Mouse (Mus musculus): ENCODE measurements around the gene Rpl41. TPM values are rescaled to one million over a fixed set of nuclear protein-coding genes. Genes with fewer than 3 reads are reported as not detected.

The Rpl41 gene
- total and polyA plus RNA-seq, 2 experiments from 2014 or later, result 877 to 2,439 TPM

- H3K4me1 ChIP-seq (ENCODE audit: insufficient read depth), result no peaks in the 10 kb centered on the region
- TF ChIP-seq CTCF (IDR thresholded peaks at IDR 0.05; ENCODE audit: low read depth), result no peak
- H3K27me3 ChIP-seq (ENCODE audit: insufficient read depth, low read length), result no peaks in the 10 kb centered on the region; the same call in 1 of the 2 replicates
- 82% methylated on average over 4 of the region's 4 CpGs for WGBS
- H3K9ac ChIP-seq, result no peak overlapping the region
- no peaks in the 10 kb centered on the region for H3K9me3 ChIP-seq (ENCODE audit: low read length)
- no peaks in the 10 kb centered on the region for H3K36me3 ChIP-seq (ENCODE audit: insufficient read depth)
- no peak for DNase-seq
- no peak overlapping the region for H3K27ac ChIP-seq (ENCODE audit: low read depth, low read length)
- ATAC-seq, result no peak
- H3K4me2 ChIP-seq (ENCODE audit: low read depth), result no peak overlapping the region
- no peak overlapping the region for H3K4me3 ChIP-seq (ENCODE audit: low read depth, low read length)
Measured at GRCm38 (mm10) chr10:128579731-128580130, 30.6 kb upstream of the Rpl41 start.

GRCm38 (mm10) chr10:128579298-128579697 lies 30.2 kb upstream of the Rpl41 start:
- no peak overlapping the region for H3K4me2 ChIP-seq (ENCODE audit: low read depth)
- no peak overlapping the region for H3K4me3 ChIP-seq (ENCODE audit: low read depth, low read length)
- no peaks in the 10 kb centered on the region for H3K4me1 ChIP-seq (ENCODE audit: insufficient read depth)
- no peak overlapping the region for H3K9ac ChIP-seq
- no peak overlapping the region for H3K27ac ChIP-seq (ENCODE audit: low read depth, low read length)
- TF ChIP-seq CTCF (IDR thresholded peaks at IDR 0.05; ENCODE audit: low read depth), result no peak
- no peaks in the 10 kb centered on the region for H3K27me3 ChIP-seq (ENCODE audit: insufficient read depth, low read length)
- H3K36me3 ChIP-seq (ENCODE audit: insufficient read depth), result no peaks in the 10 kb centered on the region
- DNase-seq (no peak), ATAC-seq (no peak)
- no peaks in the 10 kb centered on the region for H3K9me3 ChIP-seq (ENCODE audit: low read length)
- 87% methylated on average over 3 of the region's 3 CpGs for WGBS

GRCm38 (mm10) chr10:128578330-128578729 lies 29.2 kb upstream of the Rpl41 start:
- Histone ChIP-seq H3K4me1 (ENCODE audit: insufficient read depth) (no peaks in the 10 kb centered on the region), H3K27ac (ENCODE audit: low read depth, low read length) (no peak overlapping the region), H3K36me3 (ENCODE audit: insufficient read depth) (no peaks in the 10 kb centered on the region), H3K4me2 (ENCODE audit: low read depth) (no peak overlapping the region), H3K4me3 (ENCODE audit: low read depth, low read length) (no peak overlapping the region), H3K9ac (no peak overlapping the region), H3K9me3 (ENCODE audit: low read length) (no peaks in the 10 kb centered on the region), H3K27me3 (ENCODE audit: insufficient read depth, low read length) (no peaks in the 10 kb centered on the region)
- 76% methylated on average over 11 of the region's 11 CpGs for whole genome bisulfite sequencing
- no peak for ATAC-seq
- TF ChIP-seq CTCF (IDR thresholded peaks at IDR 0.05; ENCODE audit: low read depth), result no peak
- DNase-seq, result no peak

GRCm38 (mm10) chr10:128575063-128575462 lies 26.0 kb upstream of the Rpl41 start:
- TF ChIP-seq CTCF (IDR thresholded peaks at IDR 0.05; ENCODE audit: low read depth), result peak; percentile 37
- WGBS, result 90% methylated on average over 2 of the region's 2 CpGs
- Histone ChIP-seq H3K9me3 (ENCODE audit: low read length) (no peaks in the 10 kb centered on the region), H3K4me1 (ENCODE audit: insufficient read depth) (no peaks in the 10 kb centered on the region), H3K4me2 (ENCODE audit: low read depth) (no peak overlapping the region), H3K27me3 (ENCODE audit: insufficient read depth, low read length) (no peaks in the 10 kb centered on the region), H3K36me3 (ENCODE audit: insufficient read depth) (no peaks in the 10 kb centered on the region), H3K4me3 (ENCODE audit: low read depth, low read length) (no peak overlapping the region), H3K9ac (no peak overlapping the region), H3K27ac (ENCODE audit: low read depth, low read length) (no peak overlapping the region)
- ATAC-seq (no peak), DNase-seq (no peak)

- Histone ChIP-seq H3K4me1 (ENCODE audit: insufficient read depth) (peaks cover 7% of the 10 kb centered on the region; the same call in 1 of the 2 replicates), H3K4me3 (ENCODE audit: low read depth, low read length) (peak within 1 kb of the TSS; percentile 84), H3K36me3 (ENCODE audit: insufficient read depth) (peaks cover 21% of the 10 kb centered on the region), H3K27me3 (ENCODE audit: insufficient read depth, low read length) (no peaks in the 10 kb centered on the region), H3K9me3 (ENCODE audit: low read length) (no peaks in the 10 kb centered on the region), H3K9ac (peak within 1 kb of the TSS; percentile 78), H3K4me2 (ENCODE audit: low read depth) (peak within 1 kb of the TSS; percentile 76), H3K27ac (ENCODE audit: low read depth, low read length) (peak within 1 kb of the TSS; percentile 83)
- 2% methylated on average over 58 of the region's 58 CpGs for WGBS
- TF ChIP-seq CTCF (IDR thresholded peaks at IDR 0.05; ENCODE audit: low read depth), result no peak; the same call in 1 of the 2 replicates
- DNase-seq (peak; percentile 99), ATAC-seq (peak; percentile 99)
Measured at GRCm38 (mm10) chr10:128565788-128566531, 16.9 kb upstream of the Rpl41 start, which contains the start of gene Pa2g4. TSS of gene Pa2g4 (minus strand) at chr10:128565987.

GRCm38 (mm10) chr10:128565206-128565787 lies 16.2 kb upstream of the Rpl41 start:
- DNase-seq (no peak), ATAC-seq (peak; percentile 37)
- Histone ChIP-seq H3K36me3 (ENCODE audit: insufficient read depth) (peaks cover 28% of the 10 kb centered on the region), H3K27ac (ENCODE audit: low read depth, low read length) (peak overlapping the region; percentile 83), H3K9ac (peak overlapping the region; percentile 78), H3K4me1 (ENCODE audit: insufficient read depth) (peaks cover 7% of the 10 kb centered on the region; the same call in 1 of the 2 replicates), H3K27me3 (ENCODE audit: insufficient read depth, low read length) (no peaks in the 10 kb centered on the region), H3K4me3 (ENCODE audit: low read depth, low read length) (peak overlapping the region; percentile 84), H3K4me2 (ENCODE audit: low read depth) (peak overlapping the region; percentile 76), H3K9me3 (ENCODE audit: low read length) (no peaks in the 10 kb centered on the region)
- WGBS, result under 1% methylated on average over 38 of the region's 46 CpGs
- 0 out of 2 replicates have a peak, but pooled peaks have one; percentile 2 for TF ChIP-seq CTCF (IDR thresholded peaks at IDR 0.05; ENCODE audit: low read depth)

GRCm38 (mm10) chr10:128563544-128563943 lies 14.4 kb upstream of the Rpl41 start:
- H3K27me3 ChIP-seq (ENCODE audit: insufficient read depth, low read length), result no peaks in the 10 kb centered on the region
- H3K9me3 ChIP-seq (ENCODE audit: low read length), result no peaks in the 10 kb centered on the region
- peaks cover 7% of the 10 kb centered on the region; the same call in 1 of the 2 replicates for H3K4me1 ChIP-seq (ENCODE audit: insufficient read depth)
- no peak for TF ChIP-seq CTCF (IDR thresholded peaks at IDR 0.05; ENCODE audit: low read depth)
- no peak for DNase-seq
- no peak overlapping the region for H3K27ac ChIP-seq (ENCODE audit: low read depth, low read length)
- ATAC-seq, result no peak
- peaks cover 45% of the 10 kb centered on the region for H3K36me3 ChIP-seq (ENCODE audit: insufficient read depth)
- H3K4me3 ChIP-seq (ENCODE audit: low read depth, low read length), result no peak overlapping the region
- H3K9ac ChIP-seq, result no peak overlapping the region
- WGBS, result 92% methylated on average over 6 of the region's 6 CpGs
- H3K4me2 ChIP-seq (ENCODE audit: low read depth), result no peak overlapping the region
